Mouse (Mus musculus): Measurements from ENCODE around the gene Gm39115. TPM values are rescaled to one million over a fixed set of nuclear protein-coding genes. Genes with fewer than 3 reads are reported as not detected.

The Gm39115 gene
- total RNA-seq, 2 experiments from 2014 or later: not detected

- DNase-seq: peak; percentile 91
These were observed 40.5 kb downstream of the Gm39115 start, which contains the start of gene Dusp8 for GRCm38 (mm10) chr7:142095183-142095931. Gene Dusp8 (minus strand): TSS chr7:142095843.

GRCm38 (mm10) chr7:142094301-142095143 lies 41.3 kb downstream of the Gm39115 start:
- DNase-seq: no peak

- DNase-seq: no peak
These were observed 42.1 kb downstream of the Gm39115 start for GRCm38 (mm10) chr7:142093696-142094240.

GRCm38 (mm10) chr7:142092991-142093390 lies 42.8 kb downstream of the Gm39115 start:
- no peak for DNase-seq

- no peak for DNase-seq
These were observed 44.0 kb downstream of the Gm39115 start for GRCm38 (mm10) chr7:142091848-142092247.

GRCm38 (mm10) chr7:142089648-142090447 lies 46.0 kb downstream of the Gm39115 start:
- DNase-seq: no peak

GRCm38 (mm10) chr7:142088886-142089285 lies 46.9 kb downstream of the Gm39115 start:
- DNase-seq: peak; percentile 71

GRCm38 (mm10) chr7:142087069-142087652 lies 48.7 kb downstream of the Gm39115 start:
- no peak for DNase-seq

GRCm38 (mm10) chr7:142086159-142086905 lies 49.5 kb downstream of the Gm39115 start:
- DNase-seq: no peak

Other genes with a start within 250 kb of the Gm39115 start
- gene Tollip, start 217.5 kb downstream of the Gm39115 start, total RNA-seq (2021): 10 to 100 TPM; 43.0 to 49.4 TPM
- 1 to 10 TPM; 2.8 to 4.7 TPM for gene Brsk2, start 186.3 kb downstream of the Gm39115 start, total RNA-seq (2021)
- 10 to 100 TPM; 46.8 to 47.4 TPM for gene Mob2, start 75.0 kb downstream of the Gm39115 start, total RNA-seq (2021)
- gene Dusp8, start 40.2 kb downstream of the Gm39115 start, total RNA-seq (2021): 10 to 100 TPM in 1 of 2 experiments, 1 to 10 TPM in 1; 7.6 to 11.4 TPM
- gene Gm45618, start 15.3 kb downstream of the Gm39115 start, total RNA-seq (2021): not detected
- not detected for gene Gm45337, start 8.6 kb upstream of the Gm39115 start, total RNA-seq (2021)
- gene Gm29735, start 21.1 kb upstream of the Gm39115 start, total RNA-seq (2021): not detected
- not detected for gene Gm4553, start 29.7 kb upstream of the Gm39115 start, total RNA-seq (2021)
- gene Krtap5-2, start 40.0 kb upstream of the Gm39115 start, total RNA-seq (2021): not detected
- gene Gm10153, start 54.4 kb upstream of the Gm39115 start, total RNA-seq (2021): not detected
- not detected for gene Krtap5-3, start 65.3 kb upstream of the Gm39115 start, total RNA-seq (2021)
- gene Gm7579, start 75.8 kb upstream of the Gm39115 start, total RNA-seq (2021): not detected
- not detected for gene Krtap5-5, start 93.9 kb upstream of the Gm39115 start, total RNA-seq (2021)
- not detected for gene Gm40460, start 105.0 kb upstream of the Gm39115 start, total RNA-seq (2021)
- not detected for gene Gm2431, start 122.3 kb upstream of the Gm39115 start, total RNA-seq (2021)
- not detected for gene Gm4559, start 138.3 kb upstream of the Gm39115 start, total RNA-seq (2021)
- not detected for gene Krtap5-1, start 161.1 kb upstream of the Gm39115 start, total RNA-seq (2021)
- gene Krtap5-4, start 167.5 kb upstream of the Gm39115 start, total RNA-seq (2021): not detected
- gene Ifitm10, start 237.7 kb upstream of the Gm39115 start, total RNA-seq (2021): 1 to 10 TPM; 3.5 to 3.6 TPM
- 1 to 10 TPM in 1 of 2 experiments, under 1 TPM in 1; 0.73 to 3.7 TPM for gene Gm49369, start 246.6 kb upstream of the Gm39115 start, total RNA-seq (2021)

Data from adrenal gland, postnatal 10 days (tissue).